Mouse (Mus musculus): ENCODE measurements around the gene Ddx27. TPM values are rescaled to one million over a fixed set of nuclear protein-coding genes. Genes with fewer than 3 reads are reported as not detected.

The Ddx27 gene
- polyA plus RNA-seq, 1 experiment from 2014 or later = 37.3 TPM

DNA sequence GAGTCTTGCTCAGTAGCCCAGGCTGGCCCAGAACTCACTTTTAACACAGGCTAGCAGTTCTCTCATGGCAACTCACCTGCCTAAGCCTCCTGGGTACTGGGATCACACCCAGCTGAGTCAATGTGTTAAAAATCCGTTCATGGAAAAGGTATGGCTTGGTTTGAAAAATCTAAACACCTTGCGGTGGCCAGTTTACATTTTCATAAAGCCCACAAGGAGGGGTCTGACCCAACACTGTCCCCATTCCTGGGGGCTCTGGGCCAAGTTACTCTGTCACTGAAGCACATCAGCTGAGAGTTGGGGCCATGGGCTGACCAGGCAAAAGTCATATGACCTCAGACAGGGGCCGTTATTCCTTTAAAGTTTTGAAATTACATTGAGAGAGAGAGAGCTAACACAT, 65.4 kb downstream of the Ddx27 start:
- Histone ChIP-seq H3K4me1 (replicated peaks) (peaks cover 24% of the 10 kb centered on the region), H3K27me3 (peaks cover 9% of the 10 kb centered on the region; the same call in 1 of the 2 replicates), H3K4me2 (no peak overlapping the region), H3K4me3 (no peak overlapping the region), H3K9me3 (no peaks in the 10 kb centered on the region), H3K36me3 (no peaks in the 10 kb centered on the region), H3K27ac (no peak overlapping the region), H3K9ac (no peak overlapping the region)
- 83% methylated on average over 3 of the region's 3 CpGs for WGBS
- no peak for ATAC-seq (ENCODE audit: low FRiP score)

GRCm38 (mm10) chr2:167081135-167081534, 66.1 kb downstream of the Ddx27 start:
- Histone ChIP-seq H3K4me3 (no peak overlapping the region), H3K27ac (no peak overlapping the region), H3K4me1 (replicated peaks) (peaks cover 24% of the 10 kb centered on the region), H3K4me2 (no peak overlapping the region), H3K27me3 (peaks cover 9% of the 10 kb centered on the region; the same call in 1 of the 2 replicates), H3K36me3 (no peaks in the 10 kb centered on the region), H3K9ac (no peak overlapping the region), H3K9me3 (no peaks in the 10 kb centered on the region)
- WGBS = 60% methylated on average over 6 of the region's 6 CpGs
- ATAC-seq (ENCODE audit: low FRiP score) = no peak

GRCm38 (mm10) chr2:167081639-167082038, 66.6 kb downstream of the Ddx27 start:
- Histone ChIP-seq H3K9me3 (no peaks in the 10 kb centered on the region), H3K27me3 (peaks cover 7% of the 10 kb centered on the region; the same call in 1 of the 2 replicates), H3K4me3 (no peak overlapping the region), H3K4me2 (no peak overlapping the region), H3K4me1 (replicated peaks) (peaks cover 27% of the 10 kb centered on the region), H3K27ac (no peak overlapping the region), H3K9ac (no peak overlapping the region), H3K36me3 (no peaks in the 10 kb centered on the region)
- 19% methylated on average over 4 of the region's 4 CpGs for WGBS
- ATAC-seq (ENCODE audit: low FRiP score) = peak; percentile 66; the same call in 1 of the 2 replicates

Other genes with a start within 250 kb of the Ddx27 start
- 8.2 and 10.8 TPM in 2 replicates for gene Trp53rkb, start 222.7 kb upstream of the Ddx27 start, polyA plus RNA-seq (2015; fragmentation: Nextera tagmentation; extraction: Ambion mirVana)
- gene Arfgef2, start 209.6 kb upstream of the Ddx27 start, polyA plus RNA-seq (2015; fragmentation: Nextera tagmentation; extraction: Ambion mirVana) = 3.7 and 4.0 TPM in 2 replicates
- gene Cse1l, start 109.2 kb upstream of the Ddx27 start, polyA plus RNA-seq (2015; fragmentation: Nextera tagmentation; extraction: Ambion mirVana) = 96.4 and 98.9 TPM in 2 replicates
- 109 and 113 TPM in 2 replicates for gene Stau1, start 18.9 kb upstream of the Ddx27 start, polyA plus RNA-seq (2015; fragmentation: Nextera tagmentation; extraction: Ambion mirVana)
- gene Znfx1, start 47.8 kb downstream of the Ddx27 start, polyA plus RNA-seq (2015; fragmentation: Nextera tagmentation; extraction: Ambion mirVana) = 6.5 and 7.8 TPM in 2 replicates
- 2.2 and 2.4 TPM in 2 replicates for gene Kcnb1, start 175.0 kb downstream of the Ddx27 start, polyA plus RNA-seq (2015; fragmentation: Nextera tagmentation; extraction: Ambion mirVana)
- gene Ptgis, start 225.4 kb downstream of the Ddx27 start, polyA plus RNA-seq (2015; fragmentation: Nextera tagmentation; extraction: Ambion mirVana) = 5.8 and 6.5 TPM in 2 replicates